Mouse (Mus musculus): Measurements from ENCODE around the gene Cyp2d11. TPM values are rescaled to one million over a fixed set of nuclear protein-coding genes. Genes with fewer than 3 reads are reported as not detected.
"Not testable (repeated sequence)": the region's sequence is repeated elsewhere in the genome, so short reads cannot be mapped to it uniquely, and the experiment has no call there.

Gene Cyp2d11
- polyA plus RNA-seq, 1 experiment from 2014 or later: not detected

DNA sequence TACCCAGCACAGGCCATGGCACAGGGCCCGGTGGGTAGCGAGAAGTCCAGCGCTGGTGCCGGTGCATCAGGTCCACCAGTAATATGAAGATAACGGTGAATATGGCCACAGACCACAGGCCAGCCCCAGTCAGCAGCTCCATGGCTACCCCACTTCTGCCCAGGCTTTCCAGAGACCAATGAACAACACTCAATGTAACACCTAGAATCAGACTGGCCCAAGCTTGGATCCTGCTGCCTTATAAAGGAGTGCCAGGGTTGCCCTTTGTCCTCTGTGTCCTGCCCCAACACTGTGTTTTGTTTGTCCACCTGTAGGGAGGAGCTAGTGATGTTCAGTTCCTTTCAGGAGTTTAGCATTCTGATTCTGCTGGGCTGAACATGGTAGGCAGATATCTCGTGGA lies 13.2 kb upstream of the Cyp2d11 start, which contains the start of gene Cyp2d10:
Gene Cyp2d10, minus strand, starts transcription at position 215 of the 400 bp plus-strand sequence.
- Histone ChIP-seq H3K4me2 (no peak within 1 kb of the TSS), H3K9me3 (no peaks in the 10 kb centered on the region), H3K36me3 (no peaks in the 10 kb centered on the region), H3K4me3 (no peak within 1 kb of the TSS), H3K27me3 (no peaks in the 10 kb centered on the region), H3K9ac (no peak within 1 kb of the TSS), H3K4me1 (replicated peaks) (no peaks in the 10 kb centered on the region), H3K27ac (replicated peaks) (no peak within 1 kb of the TSS)
- no peak for ATAC-seq (ENCODE audit: low FRiP score, low read depth)
- WGBS: 95% methylated on average over 6 of the region's 6 CpGs

DNA sequence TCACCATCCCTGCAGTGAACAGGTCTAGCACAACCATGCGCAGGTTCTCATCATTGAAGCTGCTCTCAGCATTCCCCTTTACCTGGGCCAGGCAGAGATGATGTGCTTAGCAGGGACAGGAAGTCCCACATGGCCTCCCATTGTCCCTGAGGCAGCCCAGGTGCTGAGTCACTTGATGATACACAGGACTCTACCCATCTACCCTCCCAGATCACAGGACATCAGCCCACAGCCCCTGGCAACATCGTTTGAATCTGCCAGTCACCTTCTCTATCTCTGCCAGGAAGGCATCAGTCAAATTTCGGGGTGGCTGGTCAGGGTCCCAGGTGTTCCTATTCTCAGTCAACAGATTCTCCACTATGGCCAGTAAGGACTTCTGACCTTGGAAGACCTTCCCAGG lies 10.3 kb upstream of the Cyp2d11 start:
- Histone ChIP-seq H3K4me2 (no peak overlapping the region), H3K4me1 (replicated peaks) (no peaks in the 10 kb centered on the region), H3K9me3 (no peaks in the 10 kb centered on the region), H3K4me3 (no peak overlapping the region), H3K27ac (replicated peaks) (no peak overlapping the region), H3K36me3 (no peaks in the 10 kb centered on the region), H3K27me3 (no peaks in the 10 kb centered on the region), H3K9ac (no peak overlapping the region)
- 90% methylated on average over 3 of the region's 3 CpGs for WGBS
- no peak for ATAC-seq (ENCODE audit: low FRiP score, low read depth)

GRCm38 (mm10) chr15:82403606-82404005 lies 9.8 kb upstream of the Cyp2d11 start:
- Histone ChIP-seq H3K27me3 (no peaks in the 10 kb centered on the region), H3K27ac (replicated peaks) (no peak overlapping the region), H3K4me2 (no peak overlapping the region), H3K9me3 (no peaks in the 10 kb centered on the region), H3K9ac (no peak overlapping the region), H3K36me3 (no peaks in the 10 kb centered on the region), H3K4me1 (replicated peaks) (no peaks in the 10 kb centered on the region), H3K4me3 (no peak overlapping the region)
- ATAC-seq (ENCODE audit: low FRiP score, low read depth): no peak
- WGBS: 93% methylated on average over 9 of the region's 9 CpGs

DNA sequence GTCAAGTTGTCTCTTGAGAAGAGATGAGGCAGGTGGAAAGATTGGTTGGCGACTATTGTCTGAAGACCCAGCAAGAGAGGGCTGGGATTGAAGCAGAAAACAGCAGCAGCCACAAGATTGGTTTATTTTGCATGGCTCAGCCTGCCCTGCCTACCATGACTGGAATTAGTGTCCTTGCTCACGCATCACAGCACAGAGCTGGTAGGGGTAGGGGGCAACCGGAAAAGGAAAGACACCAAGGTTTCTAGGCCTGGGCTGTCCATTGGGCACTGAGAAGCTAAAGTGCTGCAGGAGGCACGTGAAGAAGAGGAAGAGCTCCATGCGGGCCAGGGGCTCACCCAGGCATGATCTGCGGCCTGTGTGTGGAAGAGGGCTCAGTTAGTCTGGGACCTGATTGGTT lies 8.9 kb upstream of the Cyp2d11 start:
- H3K36me3 ChIP-seq: no peaks in the 10 kb centered on the region
- WGBS: 85% methylated on average over 6 of the region's 6 CpGs

DNA sequence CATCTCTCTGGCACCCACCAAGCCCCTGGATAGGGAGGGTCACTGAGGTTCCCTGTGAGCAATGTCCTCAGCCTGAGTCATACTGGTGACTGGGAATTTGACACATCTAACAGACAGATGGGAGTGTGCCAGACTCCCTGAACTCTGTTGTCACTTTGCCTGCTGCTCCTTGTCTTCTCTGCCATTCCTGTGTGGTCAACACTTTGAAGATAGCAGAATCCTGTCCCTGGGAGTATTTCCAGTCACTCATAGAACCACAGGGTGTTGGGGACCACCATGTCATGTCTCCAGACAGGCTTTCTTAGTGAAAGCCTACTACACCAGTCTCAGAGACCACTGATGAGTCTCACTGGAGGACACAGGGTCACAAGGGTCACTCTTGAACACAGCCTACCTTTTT lies 8.3 kb upstream of the Cyp2d11 start:
- Histone ChIP-seq H3K27me3 (no peaks in the 10 kb centered on the region), H3K4me1 (replicated peaks) (no peaks in the 10 kb centered on the region), H3K4me2 (no peak overlapping the region), H3K9me3 (no peaks in the 10 kb centered on the region), H3K36me3 (no peaks in the 10 kb centered on the region), H3K27ac (replicated peaks) (no peak overlapping the region), H3K9ac (no peak overlapping the region), H3K4me3 (no peak overlapping the region)
- ATAC-seq (ENCODE audit: low FRiP score, low read depth): no peak

More for the DNA sequence above, 8.9 kb upstream of the Cyp2d11 start:
- Histone ChIP-seq H3K4me1 (replicated peaks) (no peaks in the 10 kb centered on the region), H3K4me3 (no peak overlapping the region), H3K4me2 (no peak overlapping the region), H3K27ac (replicated peaks) (no peak overlapping the region), H3K9ac (no peak overlapping the region), H3K27me3 (no peaks in the 10 kb centered on the region), H3K9me3 (no peaks in the 10 kb centered on the region)
- no peak for ATAC-seq (ENCODE audit: low FRiP score, low read depth)

DNA sequence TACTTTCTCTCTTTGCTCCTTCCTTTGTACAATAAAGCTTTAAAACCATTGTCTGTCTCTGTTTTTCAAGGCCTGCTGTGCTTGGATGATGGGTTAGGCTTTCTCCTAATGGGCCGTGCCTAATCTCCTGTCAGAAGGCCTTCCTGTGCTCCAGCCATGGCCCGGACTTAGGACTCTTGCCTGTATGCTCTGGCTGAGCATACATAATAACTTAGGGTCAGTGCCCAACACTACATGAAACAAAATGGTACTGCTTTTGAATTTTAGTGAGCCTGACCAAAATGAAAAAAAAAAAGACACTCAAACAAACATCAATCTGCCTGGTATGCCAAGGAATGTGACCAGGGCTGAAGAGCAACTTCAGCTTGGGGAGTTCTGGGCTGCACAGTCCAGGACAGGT lies 7.7 kb upstream of the Cyp2d11 start:
- Histone ChIP-seq H3K9me3 (no peaks in the 10 kb centered on the region), H3K27me3 (no peaks in the 10 kb centered on the region), H3K36me3 (no peaks in the 10 kb centered on the region), H3K9ac (no peak overlapping the region), H3K4me1 (replicated peaks) (no peaks in the 10 kb centered on the region), H3K27ac (replicated peaks) (no peak overlapping the region), H3K4me2 (no peak overlapping the region), H3K4me3 (no peak overlapping the region)
- no peak for ATAC-seq (ENCODE audit: low FRiP score, low read depth)
- WGBS: 28% methylated on average over 2 of the region's 2 CpGs

DNA sequence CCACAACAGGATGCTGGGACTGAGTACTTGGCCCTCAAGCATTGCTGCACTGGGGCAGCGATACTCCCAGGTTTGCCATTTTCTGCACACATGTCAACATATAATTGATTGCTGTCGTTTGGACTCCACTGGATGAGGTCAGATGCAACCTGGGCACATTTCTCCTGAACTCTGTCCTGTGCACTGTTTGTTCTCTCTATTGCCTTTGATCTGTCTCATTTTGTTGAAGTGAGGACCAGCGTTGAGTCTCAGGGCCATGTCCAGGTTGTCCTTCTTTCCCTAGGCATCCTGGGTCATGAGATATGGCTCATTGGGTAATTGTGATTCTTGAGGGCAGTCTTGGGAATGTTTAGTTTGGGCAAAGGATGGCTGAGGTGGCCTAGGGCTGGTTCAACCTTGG lies 2.1 kb upstream of the Cyp2d11 start:
- not testable (repeated sequence) for H3K4me1 ChIP-seq (replicated peaks); H3K36me3 ChIP-seq; H3K27me3 ChIP-seq; H3K9ac ChIP-seq; H3K4me2 ChIP-seq; H3K4me3 ChIP-seq; H3K9me3 ChIP-seq; H3K27ac ChIP-seq (replicated peaks); ATAC-seq (ENCODE audit: low FRiP score, low read depth)
- WGBS: 92% methylated on average over 3 of the region's 3 CpGs

DNA sequence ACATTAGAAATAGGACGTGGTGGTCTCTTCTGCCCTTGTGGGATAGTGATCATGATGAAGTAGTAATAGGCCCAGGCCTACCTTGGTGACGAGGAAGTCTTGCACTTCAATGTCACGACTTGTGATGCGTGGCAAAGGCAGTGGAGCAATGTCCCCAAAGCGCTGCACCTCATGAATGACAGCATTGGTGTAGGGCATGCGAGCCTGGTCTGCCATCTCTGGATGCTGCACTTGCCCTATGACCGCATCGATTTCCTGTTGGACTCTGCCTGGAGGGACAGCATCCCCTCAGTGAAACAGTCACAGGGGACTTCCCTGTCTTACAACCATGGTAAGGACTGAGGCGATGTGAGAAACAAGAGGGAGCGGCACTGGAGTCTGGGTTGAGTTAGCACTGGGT lies 3.9 kb downstream of the Cyp2d11 start:
- not testable (repeated sequence) for H3K27ac ChIP-seq (replicated peaks); H3K9ac ChIP-seq; H3K9me3 ChIP-seq; H3K4me1 ChIP-seq (replicated peaks); H3K4me3 ChIP-seq; H3K27me3 ChIP-seq; H3K36me3 ChIP-seq; ATAC-seq (ENCODE audit: low FRiP score, low read depth); H3K4me2 ChIP-seq
- WGBS: 94% methylated on average over 10 of the region's 10 CpGs

DNA sequence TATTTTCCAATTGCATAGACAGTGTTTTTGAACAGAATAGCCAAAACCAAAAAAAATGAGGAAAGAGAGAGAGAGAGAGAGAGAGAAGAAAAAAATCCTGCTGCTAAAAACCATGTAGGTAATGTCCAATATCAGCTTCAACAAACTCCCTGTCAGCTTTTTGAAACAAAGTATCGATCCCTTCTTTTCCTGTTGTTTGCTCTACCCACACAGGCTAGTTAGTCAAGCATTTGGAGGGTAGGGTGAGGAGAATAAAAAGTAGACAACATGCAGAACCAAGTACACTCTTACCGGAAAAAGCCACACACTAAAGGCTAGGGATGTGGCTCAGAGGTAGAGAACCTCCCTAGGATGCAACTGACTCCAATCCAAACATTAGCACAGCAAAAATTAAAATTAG lies 8.1 kb downstream of the Cyp2d11 start:
- H3K4me1 ChIP-seq (replicated peaks): peaks cover 5% of the 10 kb centered on the region; the same call in 1 of the 2 replicates
- 0 out of 2 replicates have a peak, but pooled peaks cover 3% of the 10 kb centered on the region for H3K9me3 ChIP-seq
- ATAC-seq (ENCODE audit: low FRiP score, low read depth): no peak
- H3K27ac ChIP-seq (replicated peaks): no peak overlapping the region
- H3K4me3 ChIP-seq: no peak overlapping the region
- 91% methylated on average over 2 of the region's 2 CpGs for WGBS
- no peaks in the 10 kb centered on the region for H3K27me3 ChIP-seq
- no peak overlapping the region for H3K9ac ChIP-seq
- H3K4me2 ChIP-seq: no peak overlapping the region
- no peaks in the 10 kb centered on the region for H3K36me3 ChIP-seq

DNA sequence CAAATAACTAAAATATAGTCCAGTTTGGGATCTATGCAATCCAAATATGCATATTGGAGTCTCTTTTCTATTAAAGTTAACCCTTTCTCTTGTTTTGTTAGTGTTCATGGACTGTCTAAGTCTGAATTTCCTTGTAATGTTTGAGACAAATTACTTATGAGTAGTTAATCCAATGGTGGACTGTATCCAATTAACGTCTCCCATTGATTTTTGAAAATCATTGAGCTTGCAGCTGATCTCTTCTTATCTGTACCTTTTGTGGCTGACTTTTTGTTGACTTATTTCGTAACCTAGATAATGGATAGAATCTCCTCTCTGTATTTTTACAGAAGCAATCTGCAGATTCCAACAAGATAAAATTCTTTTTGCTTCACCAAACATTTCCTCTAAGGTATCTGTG lies 11.4 kb downstream of the Cyp2d11 start:
- Histone ChIP-seq H3K27ac (replicated peaks) (no peak overlapping the region), H3K4me2 (no peak overlapping the region)
- 90% methylated on average over 2 of the region's 2 CpGs for WGBS

GRCm38 (mm10) chr15:82380714-82381062 lies 13.1 kb downstream of the Cyp2d11 start:
- Histone ChIP-seq H3K27ac (replicated peaks) (no peak overlapping the region), H3K27me3 (no peaks in the 10 kb centered on the region), H3K9me3 (0 out of 2 replicates have a peak, but pooled peaks cover 3% of the 10 kb centered on the region), H3K4me3 (peak overlapping the region; percentile 29), H3K9ac (0 out of 2 replicates have a peak overlapping the region, but pooled peaks have one; percentile 31), H3K4me2 (peak overlapping the region; percentile 66), H3K36me3 (no peaks in the 10 kb centered on the region), H3K4me1 (replicated peaks) (peaks cover 17% of the 10 kb centered on the region; the same call in 1 of the 2 replicates)
- peak; percentile 30; the same call in 1 of the 2 replicates for ATAC-seq (ENCODE audit: low FRiP score, low read depth)
- 31% methylated on average over 7 of the region's 7 CpGs for WGBS

More for the DNA sequence above, 11.4 kb downstream of the Cyp2d11 start:
- no peak for ATAC-seq (ENCODE audit: low FRiP score, low read depth)
- Histone ChIP-seq H3K4me3 (no peak overlapping the region), H3K36me3 (no peaks in the 10 kb centered on the region), H3K9ac (no peak overlapping the region), H3K9me3 (0 out of 2 replicates have a peak, but pooled peaks cover 3% of the 10 kb centered on the region), H3K4me1 (replicated peaks) (peaks cover 9% of the 10 kb centered on the region; the same call in 1 of the 2 replicates), H3K27me3 (no peaks in the 10 kb centered on the region)

GRCm38 (mm10) chr15:82379871-82380713 lies 13.7 kb downstream of the Cyp2d11 start, which contains the start of gene Cyp2d22:
Cyp2d22 (minus strand) TSS chr15:82380260.
- H3K9ac ChIP-seq: 0 out of 2 replicates have a peak within 1 kb of the TSS, but pooled peaks have one; percentile 31
- ATAC-seq (ENCODE audit: low FRiP score, low read depth): peak; percentile 74; the same call in 1 of the 2 replicates
- H3K9me3 ChIP-seq: 0 out of 2 replicates have a peak, but pooled peaks cover 3% of the 10 kb centered on the region
- peaks cover 17% of the 10 kb centered on the region; the same call in 1 of the 2 replicates for H3K4me1 ChIP-seq (replicated peaks)
- WGBS: 5% methylated on average over 18 of the region's 24 CpGs
- H3K4me2 ChIP-seq: peak within 1 kb of the TSS; percentile 66
- H3K27ac ChIP-seq (replicated peaks): no peak within 1 kb of the TSS
- peak within 1 kb of the TSS; percentile 29 for H3K4me3 ChIP-seq
- no peaks in the 10 kb centered on the region for H3K36me3 ChIP-seq
- no peaks in the 10 kb centered on the region for H3K27me3 ChIP-seq

Data from hindbrain, embryonic 15.5 days (tissue).